Mouse (Mus musculus) myocyte (in vitro differentiated cells): ENCODE results near the gene Arid1b. TPM values are rescaled to one million over a fixed set of nuclear protein-coding genes. Genes with fewer than 3 reads are reported as not detected.

Source experiments
- H3K27me3 ChIP-seq: one replicate; pipeline ENCODE4 v1.6.1; 2011; ENCODE audit not compliant: control insufficient read depth, insufficient read depth, insufficient read length
- H3K36me3 ChIP-seq: one replicate; pipeline ENCODE4 v1.6.1; 2011; ENCODE audit not compliant: control insufficient read depth, insufficient read depth
- H3K4me2 ChIP-seq: one replicate; pipeline ENCODE4 v1.6.1; 2011; ENCODE audit warnings: low read depth, control low read depth
- H3K4me3 ChIP-seq: one replicate; pipeline ENCODE4 v1.5.1; 2011; ENCODE audit warnings: mild to moderate bottlenecking, control low read depth, moderate library complexity
- H3K79me2 ChIP-seq: one replicate; pipeline ENCODE4 v1.6.1; 2011; ENCODE audit not compliant: control insufficient read depth, insufficient read depth
- H3ac ChIP-seq: one replicate; pipeline ENCODE4 v1.6.1; 2011; ENCODE audit not compliant: control insufficient read depth, insufficient read length
- CEBPB ChIP-seq: IDR thresholded peaks from 2 replicates; pipeline ENCODE4 v1.6.1; 2011; ENCODE audit warnings: mild to moderate bottlenecking, moderate library complexity; ENCODE audit not compliant: poor library complexity, insufficient read depth, severe bottlenecking
- E2F4 ChIP-seq: IDR thresholded peaks from one replicate; pipeline ENCODE4 v1.6.1; 2011; ENCODE audit warnings: mild to moderate bottlenecking, control low read depth, moderate library complexity; ENCODE audit not compliant: insufficient read depth
- MAX ChIP-seq: IDR thresholded peaks from one replicate; pipeline ENCODE4 v1.6.1; 2011; ENCODE audit warnings: low read depth, mild to moderate bottlenecking, control low read depth
- MYOD1 ChIP-seq, 3 experiments: IDR thresholded peaks; one replicate each; pipeline ENCODE4 v1.6.1; 2011; ENCODE audit warnings: control low read depth in 2 of 3, low read depth in 2 of 3, mild to moderate bottlenecking in 2 of 3, moderate library complexity in 1 of 3; ENCODE audit not compliant: insufficient read length in 2 of 3, control insufficient read depth in 1 of 3
- MYOG ChIP-seq, 3 experiments: IDR thresholded peaks; one replicate each; pipeline ENCODE4 v1.6.1; 2011; ENCODE audit warnings: control low read depth in 2 of 3, low read depth in 2 of 3, mild to moderate bottlenecking in 2 of 3; ENCODE audit not compliant: insufficient read length in 2 of 3, control insufficient read depth in 1 of 3, insufficient read depth in 1 of 3
- POLR2A ChIP-seq: IDR thresholded peaks from one replicate; pipeline ENCODE4 v1.6.1; 2011; ENCODE audit warnings: low read depth, mild to moderate bottlenecking, control low read depth, moderate library complexity; ENCODE audit not compliant: insufficient read length
- POLR2AphosphoS2 ChIP-seq: IDR thresholded peaks from one replicate; pipeline ENCODE4 v1.6.1; 2011; ENCODE audit warnings: low read depth, control low read depth; ENCODE audit not compliant: insufficient read length
- REST ChIP-seq: IDR thresholded peaks from one replicate; pipeline ENCODE4 v1.6.1; 2011; ENCODE audit warnings: mild to moderate bottlenecking, control low read depth, moderate library complexity; ENCODE audit not compliant: insufficient read depth, insufficient read length
- SRF ChIP-seq: IDR thresholded peaks from one replicate; pipeline ENCODE4 v1.6.1; 2011; ENCODE audit warnings: low read depth; ENCODE audit not compliant: control insufficient read depth, insufficient read length
- TCF12 ChIP-seq: IDR thresholded peaks from one replicate; pipeline ENCODE4 v1.6.1; 2011; ENCODE audit warnings: mild to moderate bottlenecking, control low read depth; ENCODE audit not compliant: poor library complexity, insufficient read depth, severe bottlenecking
- TCF3 ChIP-seq: IDR thresholded peaks from one replicate; pipeline ENCODE4 v1.6.1; 2011; ENCODE audit warnings: low read depth, control low read depth; ENCODE audit not compliant: insufficient read length
- USF1 ChIP-seq: IDR thresholded peaks from one replicate; pipeline ENCODE4 v1.6.1; 2011; ENCODE audit warnings: low read depth, mild to moderate bottlenecking, control low read depth, moderate library complexity
- polyA plus RNA-seq: library from polyadenylated mRNA; unstranded; fragments of >200 nt; fragmentation: generic; extraction: Trizol; gene quantifications from one replicate; pipeline ENCODE4 v1.2.1, GENCODE M21; 2012; ENCODE audit warnings: missing spikeins

The Arid1b gene
- polyA plus RNA-seq, 1 experiment, result 10.9 TPM

GRCm38 (mm10) chr17:5168046-5168445 is 173.9 kb downstream of the Arid1b start:
- Histone ChIP-seq H3ac (no peak overlapping the region), H3K36me3 (no peaks in the 10 kb centered on the region), H3K79me2 (peaks cover 41% of the 10 kb centered on the region), H3K27me3 (no peaks in the 10 kb centered on the region), H3K4me2 (no peak overlapping the region), H3K4me3 (no peak overlapping the region)
- TF ChIP-seq USF1 (no peak), E2F4 (no peak), POLR2A (no peak), CEBPB (no peak), MAX (no peak)

GRCm38 (mm10) chr17:5168640-5169039 is 174.5 kb downstream of the Arid1b start:
- Histone ChIP-seq H3K27me3 (no peaks in the 10 kb centered on the region), H3K36me3 (no peaks in the 10 kb centered on the region), H3ac (no peak overlapping the region), H3K79me2 (peaks cover 39% of the 10 kb centered on the region), H3K4me3 (no peak overlapping the region), H3K4me2 (no peak overlapping the region)
- TF ChIP-seq USF1, result no peak
- no peak for TF ChIP-seq E2F4
- no peak for TF ChIP-seq MAX
- TF ChIP-seq POLR2A, result no peak
- TF ChIP-seq REST, result no peak
- no peak for TF ChIP-seq POLR2AphosphoS2
- TF ChIP-seq CEBPB, result no peak
- TF ChIP-seq TCF12, result no peak
- no peak for TF ChIP-seq SRF
- TF ChIP-seq MYOG (IDR thresholded peaks at IDR 0.05; ENCODE audit: control insufficient read depth in 1 of 3, insufficient read depth in 1 of 3, insufficient read length in 2 of 3, low read depth in 2 of 3), result no peak
- TF ChIP-seq TCF3, result no peak
- no peak for TF ChIP-seq MYOD1 (IDR thresholded peaks at IDR 0.05; ENCODE audit: control insufficient read depth in 1 of 3, insufficient read length in 2 of 3, low read depth in 2 of 3)

- no peaks in the 10 kb centered on the region for H3K36me3 ChIP-seq
- TF ChIP-seq REST, result no peak
- no peak for TF ChIP-seq TCF3
- no peak for TF ChIP-seq CEBPB
- no peak for TF ChIP-seq E2F4
- TF ChIP-seq SRF, result no peak
- TF ChIP-seq TCF12, result no peak
- TF ChIP-seq POLR2AphosphoS2, result no peak
- TF ChIP-seq MYOD1 (IDR thresholded peaks at IDR 0.05; ENCODE audit: control insufficient read depth in 1 of 3, insufficient read length in 2 of 3, low read depth in 2 of 3), result no peak
- TF ChIP-seq POLR2A, result no peak
- no peak for TF ChIP-seq MAX
- no peak for TF ChIP-seq MYOG (IDR thresholded peaks at IDR 0.05; ENCODE audit: control insufficient read depth in 1 of 3, insufficient read depth in 1 of 3, insufficient read length in 2 of 3, low read depth in 2 of 3)
- TF ChIP-seq USF1, result no peak
- H3K27me3 ChIP-seq, result no peaks in the 10 kb centered on the region
- H3K4me3 ChIP-seq, result no peak overlapping the region
- no peak overlapping the region for H3K4me2 ChIP-seq
- no peak overlapping the region for H3ac ChIP-seq
- peaks cover 33% of the 10 kb centered on the region for H3K79me2 ChIP-seq
Observed at GRCm38 (mm10) chr17:5170321-5170720, 176.2 kb downstream of the Arid1b start.

GRCm38 (mm10) chr17:5171467-5171866 is 177.3 kb downstream of the Arid1b start:
- Histone ChIP-seq H3K79me2 (peaks cover 29% of the 10 kb centered on the region), H3ac (no peak overlapping the region), H3K4me3 (no peak overlapping the region), H3K27me3 (no peaks in the 10 kb centered on the region), H3K4me2 (no peak overlapping the region), H3K36me3 (no peaks in the 10 kb centered on the region)
- no peak for TF ChIP-seq TCF3
- no peak for TF ChIP-seq TCF12
- no peak for TF ChIP-seq POLR2A
- TF ChIP-seq MYOD1 (IDR thresholded peaks at IDR 0.05; ENCODE audit: control insufficient read depth in 1 of 3, insufficient read length in 2 of 3, low read depth in 2 of 3), result no peak
- TF ChIP-seq MYOG (IDR thresholded peaks at IDR 0.05; ENCODE audit: control insufficient read depth in 1 of 3, insufficient read depth in 1 of 3, insufficient read length in 2 of 3, low read depth in 2 of 3), result no peak
- no peak for TF ChIP-seq SRF
- TF ChIP-seq CEBPB, result no peak
- TF ChIP-seq REST, result no peak
- TF ChIP-seq POLR2AphosphoS2, result no peak

GRCm38 (mm10) chr17:5174426-5175020 is 180.4 kb downstream of the Arid1b start:
- Histone ChIP-seq H3K27me3 (no peaks in the 10 kb centered on the region), H3ac (no peak overlapping the region), H3K4me2 (no peak overlapping the region), H3K36me3 (no peaks in the 10 kb centered on the region), H3K4me3 (no peak overlapping the region), H3K79me2 (peaks cover 29% of the 10 kb centered on the region)
- TF ChIP-seq REST (no peak), CEBPB (no peak), MYOG (IDR thresholded peaks at IDR 0.05; ENCODE audit: control insufficient read depth in 1 of 3, insufficient read depth in 1 of 3, insufficient read length in 2 of 3, low read depth in 2 of 3) (no peak), POLR2AphosphoS2 (no peak), E2F4 (no peak), SRF (no peak), USF1 (no peak), TCF3 (no peak), MYOD1 (IDR thresholded peaks at IDR 0.05; ENCODE audit: control insufficient read depth in 1 of 3, insufficient read length in 2 of 3, low read depth in 2 of 3) (no peak)
